Mouse (Mus musculus): Measurements from ENCODE around the gene Wdr35.

The Wdr35 gene

DNA sequence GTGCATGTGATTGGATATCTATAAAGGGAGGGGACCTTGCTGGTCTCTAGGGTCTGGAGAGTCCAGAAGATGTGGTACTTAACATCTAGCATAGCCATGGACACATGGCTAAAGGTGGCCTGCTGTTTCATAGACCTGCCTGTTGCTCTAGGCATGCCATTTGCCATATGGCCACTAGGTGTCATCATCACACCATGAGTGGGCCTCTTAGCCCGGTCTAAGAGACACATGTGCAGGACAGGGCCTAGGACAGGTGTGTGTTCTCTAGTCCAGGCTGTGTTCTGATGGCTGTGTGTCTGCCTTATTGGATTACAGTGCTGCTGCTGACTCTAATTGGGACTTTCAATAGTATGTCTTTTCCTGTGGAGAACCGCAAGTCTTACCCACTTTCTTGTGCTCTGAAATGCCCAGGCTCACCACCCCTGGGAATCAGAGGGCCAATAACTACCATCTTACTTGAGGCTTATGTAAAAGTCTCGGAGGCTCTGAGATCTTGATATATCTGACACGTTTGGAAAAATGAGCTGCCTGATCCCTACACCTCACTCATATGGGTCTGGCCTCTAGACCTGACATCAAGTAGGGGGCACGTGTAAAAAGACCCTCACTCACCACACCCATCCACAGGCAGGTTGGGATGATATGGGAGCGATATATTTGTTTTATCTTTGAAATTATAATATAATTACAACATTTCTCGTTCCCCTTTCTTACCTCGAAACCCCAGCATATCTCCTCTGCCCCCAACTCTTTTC lies 78.6 kb downstream of the Wdr35 start:
- peak; percentile 78 to 86 for DNase-seq (ENCODE audit: low spot score in 2 of 2)

DNA sequence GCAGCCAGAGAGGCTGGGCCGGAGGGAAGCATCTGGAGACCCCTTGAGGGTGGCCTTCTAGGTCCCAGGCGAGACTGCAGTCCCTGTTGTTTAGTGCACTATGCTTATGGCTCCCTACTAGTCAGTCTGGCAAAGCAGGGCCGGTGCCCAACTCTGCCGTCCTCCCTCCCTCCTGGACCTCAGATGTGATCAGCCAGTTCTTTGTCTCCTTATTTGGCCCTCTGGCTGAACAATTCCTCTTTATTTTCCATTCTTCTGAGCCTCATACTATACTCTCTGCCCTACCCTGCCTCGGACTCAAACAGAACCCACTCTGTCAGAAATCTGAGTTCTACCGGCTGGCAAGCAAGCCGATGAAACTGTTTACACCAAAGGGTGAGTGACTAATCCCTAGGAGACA lies 79.7 kb downstream of the Wdr35 start:
- DNase-seq (ENCODE audit: low spot score in 2 of 2), result no peak

DNA sequence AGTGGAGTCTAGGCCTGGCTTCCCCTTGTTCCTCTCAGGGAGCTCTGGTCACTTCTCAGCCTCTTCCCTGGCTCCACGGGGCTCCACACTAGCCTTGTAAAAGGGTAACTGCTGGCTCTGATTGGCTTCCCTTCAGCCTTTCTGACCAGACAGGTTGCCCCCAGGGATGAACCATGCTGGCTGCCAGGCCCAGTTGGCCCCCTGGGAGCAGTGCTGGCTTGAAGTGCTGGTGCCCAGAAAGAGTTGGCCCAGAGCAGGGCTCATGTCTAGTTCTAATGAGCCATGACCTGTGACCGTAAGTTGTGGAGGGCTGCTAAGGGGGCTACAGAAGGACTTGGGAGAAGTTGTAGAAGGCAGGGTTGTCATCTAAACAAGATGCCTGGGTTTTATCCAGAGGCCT lies 80.3 kb downstream of the Wdr35 start:
- DNase-seq (ENCODE audit: low spot score in 2 of 2), result no peak

DNA sequence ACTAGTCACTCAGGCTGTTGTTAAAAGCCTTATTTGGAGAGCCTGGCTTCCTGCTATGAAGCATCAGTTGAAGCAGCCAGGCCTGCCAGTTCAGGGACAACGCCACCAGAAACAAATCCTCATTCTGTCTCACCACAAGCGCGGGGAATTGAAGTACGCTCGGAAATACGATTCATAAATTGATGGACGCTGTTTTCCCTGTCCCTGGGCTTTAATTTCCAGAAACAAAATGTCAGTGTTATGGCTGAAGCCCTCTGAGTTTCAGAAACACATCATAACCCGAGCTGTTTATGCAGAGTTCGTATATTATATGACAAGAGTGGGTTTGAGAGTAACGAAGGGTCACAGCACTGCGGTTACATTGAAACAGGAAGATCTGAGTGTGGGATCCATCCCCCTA lies 81.6 kb downstream of the Wdr35 start:
- no peak for DNase-seq (ENCODE audit: low spot score in 2 of 2)

DNA sequence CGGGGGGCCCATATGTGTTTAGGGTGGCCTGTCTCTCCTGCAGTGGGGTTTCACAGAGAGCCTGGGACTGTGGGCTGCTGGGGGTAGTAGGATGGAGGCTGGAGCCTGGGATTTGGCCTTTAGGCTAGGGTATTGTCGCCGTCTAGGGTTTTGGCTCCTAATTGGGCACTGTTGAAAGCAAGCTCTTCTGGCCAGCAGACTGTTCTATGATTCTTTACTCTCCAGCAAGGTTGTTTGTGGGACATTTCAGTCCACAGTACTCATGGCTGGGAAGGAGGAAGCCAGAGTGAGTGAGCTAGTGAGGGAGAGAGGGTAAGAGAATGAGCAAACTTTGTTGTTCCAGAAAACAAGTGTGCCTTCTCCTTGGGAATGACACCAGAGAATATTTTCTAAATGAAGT lies 85.8 kb downstream of the Wdr35 start:
- DNase-seq (ENCODE audit: low spot score in 2 of 2), result no peak

DNA sequence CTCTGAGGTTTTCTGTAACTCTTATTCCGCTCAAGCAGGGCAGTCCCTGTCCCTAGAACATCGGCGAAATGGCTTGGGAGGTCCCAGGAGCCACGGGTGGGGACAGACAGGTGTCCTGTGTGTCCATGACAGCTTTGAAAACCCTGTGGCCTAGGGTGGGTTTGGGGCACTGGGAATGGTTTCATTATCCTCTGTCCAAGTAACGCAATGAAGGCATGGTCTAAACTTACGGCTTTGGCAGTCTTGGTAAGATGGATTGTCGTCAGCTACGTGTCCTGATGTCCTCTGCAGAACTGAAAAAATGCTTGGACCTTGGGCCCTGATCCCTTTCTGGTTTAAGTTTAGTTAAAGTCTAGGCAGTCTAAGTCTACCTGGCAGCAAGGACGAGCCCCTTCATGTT lies 86.3 kb downstream of the Wdr35 start:
- no peak for DNase-seq (ENCODE audit: low spot score in 2 of 2)

DNA sequence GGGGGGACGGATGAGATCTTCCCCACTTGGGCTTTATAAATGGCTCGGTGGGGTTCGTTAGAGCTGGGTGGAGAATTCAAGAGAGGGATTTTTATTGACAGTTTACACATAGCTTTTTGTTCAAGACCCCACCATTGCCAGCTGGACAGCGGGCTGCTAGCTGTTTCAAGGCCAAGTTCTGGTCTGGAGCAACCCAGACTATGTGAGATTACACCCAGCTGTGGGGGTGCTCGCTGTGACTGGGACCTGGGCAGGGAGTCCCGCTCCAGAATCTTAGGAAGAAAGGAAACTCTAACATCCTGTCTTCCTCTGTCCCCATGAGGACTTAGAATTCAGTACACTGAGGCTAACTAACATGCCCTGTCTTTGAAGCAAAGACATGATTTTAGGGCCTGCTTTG lies 89.9 kb downstream of the Wdr35 start:
- no peak for DNase-seq (ENCODE audit: low spot score in 2 of 2)

DNA sequence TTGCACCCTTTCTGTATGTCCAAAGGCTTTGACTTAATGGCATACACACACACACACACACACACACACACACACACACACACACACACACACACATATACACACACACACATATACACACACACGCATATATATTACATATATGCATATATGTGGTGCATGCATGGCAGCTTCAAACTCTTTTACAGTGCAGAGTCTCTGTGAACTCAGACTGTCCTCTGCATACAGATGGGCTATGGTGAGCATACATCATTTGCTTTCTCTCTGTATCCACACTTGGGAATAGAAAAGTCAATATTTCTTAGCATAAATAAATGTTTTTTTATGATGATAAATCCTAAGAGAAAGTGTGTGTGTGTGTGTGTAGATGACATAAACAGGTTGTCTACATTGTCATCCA lies 97.4 kb downstream of the Wdr35 start:
- DNase-seq (ENCODE audit: low spot score in 2 of 2), result no peak

DNA sequence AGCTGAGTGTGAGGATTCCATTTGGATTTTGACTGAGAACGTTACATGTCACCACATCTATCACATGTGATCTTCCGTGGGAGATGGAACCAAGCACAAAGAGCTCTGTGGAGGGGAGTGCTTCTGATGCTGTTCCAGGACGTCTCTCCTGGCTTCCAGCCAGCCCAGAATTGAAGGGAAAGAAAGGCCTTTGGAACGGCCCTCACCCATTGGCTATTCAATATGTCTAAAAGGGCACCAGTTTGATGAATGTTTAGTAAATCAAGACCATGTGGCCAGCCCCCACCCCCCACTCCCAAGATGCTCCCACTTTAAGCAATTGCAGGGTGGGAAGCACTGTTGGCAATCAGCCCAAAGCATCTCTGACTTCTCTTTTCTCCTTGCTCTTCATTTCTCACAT lies 97.8 kb downstream of the Wdr35 start:
- no peak for DNase-seq (ENCODE audit: low spot score in 2 of 2)

DNA sequence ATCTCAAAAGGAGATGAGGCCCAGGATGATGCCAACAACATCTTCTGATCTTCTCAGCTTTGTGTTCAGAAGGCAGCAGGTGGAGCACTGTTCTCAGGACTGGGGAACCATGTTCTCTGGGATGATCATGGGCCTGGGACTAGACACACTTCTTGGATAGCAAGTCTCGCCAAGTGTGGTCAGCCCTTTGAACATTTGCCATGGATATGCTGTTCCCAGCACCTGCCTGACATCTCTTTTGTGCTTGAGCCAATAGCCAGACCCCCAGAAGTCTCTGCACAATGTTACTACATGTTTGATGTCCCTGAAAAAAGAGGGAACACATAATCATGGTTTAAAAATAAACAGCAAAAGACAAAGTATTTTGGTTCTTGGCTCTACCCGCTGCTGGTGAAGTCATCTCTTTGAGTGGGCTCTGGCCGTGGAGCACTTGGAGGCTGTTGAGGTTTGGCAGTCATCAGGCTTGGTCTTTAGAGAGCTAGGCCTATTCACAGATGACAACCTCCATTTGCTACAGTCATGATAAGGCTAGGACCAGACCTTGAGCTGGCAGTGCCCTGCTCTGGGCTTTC lies 103.9 kb downstream of the Wdr35 start:
- DNase-seq (ENCODE audit: low spot score in 2 of 2), result no peak

Measured in frontal cortex, postnatal 36 days (tissue).